Mouse (Mus musculus): ENCODE data around the gene Hsf2bp.

- TF ChIP-seq POLR2A (IDR thresholded peaks at IDR 0.05; ENCODE audit: borderline replicate concordance, control insufficient read depth, low read depth, low read length) (no peak), CTCF (IDR thresholded peaks at IDR 0.05; ENCODE audit: control insufficient read depth, insufficient read depth, low read length) (no peak)
Measured at GRCm38 (mm10) chr17:31954551-31955140, 81.5 kb downstream of the Hsf2bp start.

All from bone marrow, adult 2 months (tissue).